Mouse (Mus musculus): ENCODE results near the gene Ptgfrn.

GRCm38 (mm10) chr3:101143465-101143864 is 33.4 kb upstream of the Ptgfrn start:
- TF ChIP-seq TAL1 (IDR thresholded peaks at IDR 0.05; ENCODE audit: low read length) (no peak), GATA1 (IDR thresholded peaks at IDR 0.05; ENCODE audit: low read length) (no peak)

All from erythroblast, embryonic 14.5 days (primary cell).